Mouse (Mus musculus): ENCODE measurements around the gene St6gal1.

The St6gal1 gene

DNA sequence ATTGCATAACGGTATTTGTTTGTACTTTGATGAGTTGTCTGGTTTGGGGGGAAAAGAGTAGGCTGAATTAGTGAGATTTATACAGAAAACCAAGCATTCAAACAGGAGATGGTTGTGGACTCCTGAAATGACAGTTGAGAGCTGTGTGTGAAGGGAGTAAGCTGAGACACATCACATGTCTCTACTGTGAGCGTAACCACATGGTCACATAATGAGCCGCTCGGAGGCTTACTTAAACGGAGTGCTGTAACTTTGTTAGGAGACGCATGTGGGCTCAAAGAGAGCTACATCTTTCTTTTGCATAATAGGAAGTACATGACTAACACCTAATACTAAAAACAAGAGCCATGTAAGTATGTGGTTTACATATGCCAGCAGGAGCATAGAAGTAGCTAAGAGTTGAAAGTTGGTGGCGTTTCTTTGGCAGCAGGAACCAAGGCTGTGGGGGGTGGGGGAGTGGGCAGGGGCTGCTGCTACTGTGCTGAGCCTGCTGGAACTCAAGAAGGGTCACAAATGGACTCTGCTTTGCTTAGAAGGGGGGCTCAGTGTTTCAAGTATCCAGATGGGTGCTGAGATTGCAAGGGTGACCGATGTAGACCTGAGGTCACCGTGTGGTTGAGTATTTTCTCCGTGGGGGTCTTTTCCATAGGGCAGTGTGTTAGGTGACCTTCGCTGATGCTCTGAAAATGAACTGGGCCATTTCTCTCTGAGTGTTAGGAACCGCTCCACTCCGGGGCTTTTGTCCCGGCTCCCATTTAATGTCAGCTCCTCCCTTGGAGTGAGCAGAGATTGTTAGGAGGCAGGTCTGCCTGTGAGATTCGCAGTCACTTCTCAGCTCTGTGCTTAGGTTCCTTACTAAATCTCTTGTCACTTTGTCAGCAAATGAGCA is 26.3 kb downstream of the St6gal1 start:
- DNase-seq (ENCODE audit: low spot score in 2 of 2), result no peak

- no peak for DNase-seq (ENCODE audit: low spot score in 2 of 2)
These were observed 26.9 kb downstream of the St6gal1 start for GRCm38 (mm10) chr16:23251445-23251773.

DNA sequence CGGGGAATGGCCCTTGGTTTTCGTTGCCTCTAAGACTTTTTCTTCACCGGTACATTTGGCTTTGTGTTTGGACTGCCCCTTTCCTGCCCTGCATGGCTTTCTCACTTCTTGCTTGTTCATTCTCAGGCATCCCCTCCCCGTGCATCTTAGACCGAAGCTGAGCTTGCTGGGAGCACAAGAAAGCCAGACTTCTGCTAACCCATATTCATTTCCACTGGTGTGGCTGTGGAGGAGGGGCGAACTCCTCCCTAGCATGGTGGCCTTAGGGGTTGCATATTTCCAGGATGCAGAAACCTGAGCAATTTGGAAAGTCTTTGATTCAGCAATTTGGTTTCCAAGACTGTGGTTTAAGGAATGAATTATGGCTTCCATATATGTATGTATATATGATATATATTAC is 29.1 kb downstream of the St6gal1 start:
- no peak for DNase-seq (ENCODE audit: low spot score in 2 of 2)

- DNase-seq (ENCODE audit: low spot score in 2 of 2), result no peak
These were observed 29.5 kb downstream of the St6gal1 start for GRCm38 (mm10) chr16:23254062-23254461.

GRCm38 (mm10) chr16:23256638-23257037 is 32.1 kb downstream of the St6gal1 start:
- DNase-seq (ENCODE audit: low spot score in 2 of 2), result no peak

GRCm38 (mm10) chr16:23258429-23258822 is 33.9 kb downstream of the St6gal1 start:
- no peak for DNase-seq (ENCODE audit: low spot score in 2 of 2)

DNA sequence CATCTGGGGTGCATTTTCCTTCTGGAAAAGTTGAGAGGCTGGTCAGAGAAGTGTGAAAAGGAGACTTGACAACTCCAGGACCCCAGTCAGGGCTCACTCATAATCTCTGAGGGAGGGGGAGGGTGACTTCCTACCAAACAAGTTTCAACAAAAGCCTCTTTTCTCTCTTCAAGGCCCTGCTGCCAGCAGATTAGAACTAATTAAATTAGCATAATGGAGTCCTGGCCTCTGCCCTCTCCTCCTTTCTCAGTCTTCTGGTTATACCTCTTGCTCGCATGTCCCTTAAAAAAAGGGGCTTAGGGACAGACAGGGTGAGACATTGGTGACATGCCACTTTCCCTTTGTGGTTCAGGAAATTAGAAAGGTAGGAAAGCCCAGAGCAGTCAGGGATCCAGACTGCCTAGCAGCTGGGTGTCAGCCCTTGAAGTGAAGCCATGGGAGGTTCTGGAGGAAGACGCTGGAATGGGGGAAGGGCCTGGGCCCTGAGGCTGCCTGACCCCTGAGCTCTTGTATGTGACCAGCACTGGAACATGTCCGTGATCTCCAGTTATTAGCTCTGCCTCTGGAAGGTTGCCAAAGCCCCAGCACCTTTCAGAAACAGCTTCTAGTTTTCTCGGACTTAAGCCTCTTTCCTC is 34.4 kb downstream of the St6gal1 start:
- DNase-seq (ENCODE audit: low spot score in 2 of 2), result no peak

DNA sequence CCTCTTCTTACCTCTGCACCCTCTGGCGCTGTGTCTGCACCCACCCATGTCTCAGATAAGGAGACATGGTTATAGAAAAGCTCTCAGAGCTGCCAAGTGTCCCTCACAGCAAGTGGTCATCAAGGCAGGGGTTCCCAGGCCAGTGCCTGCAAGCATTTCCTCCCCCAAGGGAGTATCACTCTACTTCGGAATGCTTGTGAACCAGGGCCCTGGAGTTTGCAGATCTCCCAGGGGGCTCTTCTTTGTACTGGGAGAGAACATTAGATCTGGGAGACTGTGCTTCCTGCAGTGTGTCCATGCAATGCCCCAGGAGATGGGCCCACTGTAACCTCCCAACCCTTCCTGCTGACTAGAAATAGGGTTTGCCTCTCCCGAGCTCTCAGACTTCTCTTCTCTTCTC is 35.0 kb downstream of the St6gal1 start:
- no peak for DNase-seq (ENCODE audit: low spot score in 2 of 2)

DNA sequence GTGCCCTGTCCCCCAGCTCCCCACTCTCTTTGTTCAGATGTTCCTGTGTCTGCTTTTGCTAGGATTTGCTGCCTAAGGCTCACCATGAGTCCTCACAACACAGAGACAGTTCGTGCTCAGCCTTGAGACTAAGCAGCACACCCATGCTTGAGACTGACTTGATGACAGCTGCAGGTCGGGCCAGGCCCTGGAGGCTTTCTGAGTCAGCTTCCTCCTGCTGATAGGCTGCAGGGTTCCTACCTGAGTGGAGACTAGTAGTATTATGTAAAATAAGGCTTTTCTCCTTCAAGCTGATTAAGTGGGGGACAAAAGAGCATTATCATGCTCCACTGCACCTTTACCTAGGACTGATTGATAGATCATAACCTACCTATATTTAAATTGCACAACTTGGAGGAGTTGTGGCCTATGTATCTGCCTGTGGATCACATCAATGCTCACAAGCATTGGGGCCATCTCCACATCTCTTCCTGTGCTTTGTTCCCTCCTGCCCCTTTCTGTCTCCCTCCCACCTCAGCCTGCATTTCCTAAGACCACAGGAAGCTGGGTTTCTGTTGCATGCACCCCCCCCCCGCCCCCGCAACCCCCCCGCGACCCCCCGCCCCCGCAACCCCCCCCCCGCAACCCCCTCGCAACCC is 37.7 kb downstream of the St6gal1 start:
- no peak for DNase-seq (ENCODE audit: low spot score in 2 of 2)

- no peak for DNase-seq (ENCODE audit: low spot score in 2 of 2)
These were observed 38.3 kb downstream of the St6gal1 start for GRCm38 (mm10) chr16:23262846-23263245.

- no peak for DNase-seq (ENCODE audit: low spot score in 2 of 2)
These were observed 40.5 kb downstream of the St6gal1 start for GRCm38 (mm10) chr16:23264999-23265398.

DNA sequence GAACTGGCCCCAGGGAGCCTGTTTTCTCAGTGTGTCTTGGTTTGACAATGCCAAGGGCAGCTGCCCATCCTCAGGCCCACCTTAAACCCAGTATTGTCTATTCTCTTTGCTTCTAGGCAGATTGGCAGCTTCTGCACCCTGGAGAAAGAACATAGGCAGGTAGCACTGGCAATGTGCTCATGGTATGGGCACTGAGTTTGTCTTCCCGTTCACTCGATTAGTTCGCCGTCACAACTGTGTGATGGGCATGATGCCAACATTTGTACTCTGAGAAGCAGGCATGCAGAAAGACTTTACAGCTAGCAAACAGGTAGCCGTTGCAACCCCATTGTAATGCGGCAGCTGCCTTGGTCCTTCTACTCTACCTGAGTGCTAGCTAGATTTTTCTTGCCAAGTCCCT is 40.9 kb downstream of the St6gal1 start:
- no peak for DNase-seq (ENCODE audit: low spot score in 2 of 2)

DNA sequence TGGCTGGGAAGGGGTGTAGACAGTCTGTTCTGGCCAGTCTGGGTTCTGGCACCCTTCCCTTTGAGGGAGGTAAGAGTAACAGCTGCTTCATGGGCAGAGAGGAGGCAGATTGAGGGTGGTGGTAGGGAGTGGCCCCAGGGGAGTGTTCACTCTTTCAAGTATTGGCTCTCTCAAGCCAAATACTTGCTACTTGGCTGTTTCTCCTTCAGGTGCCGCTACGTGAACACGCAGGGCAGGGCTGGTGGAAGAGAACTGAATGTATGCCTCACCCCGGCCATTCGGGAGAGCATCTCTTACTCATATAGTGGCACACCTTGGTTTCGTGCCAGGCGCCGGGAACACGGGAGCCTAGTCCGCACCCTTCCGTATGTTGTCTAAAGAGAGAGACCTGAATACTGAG is 41.8 kb downstream of the St6gal1 start:
- no peak for DNase-seq (ENCODE audit: low spot score in 2 of 2)

DNA sequence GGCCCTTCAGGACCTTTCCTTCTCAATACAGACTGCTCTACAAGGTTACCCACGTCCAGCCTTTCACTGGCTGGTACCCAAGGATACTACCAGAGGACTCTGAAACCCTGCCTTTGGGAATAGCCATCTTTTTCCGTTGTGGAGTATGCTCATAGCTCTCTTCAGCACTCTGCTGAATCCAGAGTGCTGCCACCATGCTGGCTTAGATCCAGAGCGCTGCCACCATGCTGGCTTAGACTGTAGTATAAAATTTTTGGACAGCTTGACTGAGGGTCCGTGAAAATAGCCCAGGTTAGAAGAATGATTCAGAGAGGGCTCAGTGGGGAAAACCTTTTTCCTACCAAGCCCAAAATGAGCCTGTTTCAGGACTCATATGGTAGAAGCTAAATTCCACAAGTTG is 42.4 kb downstream of the St6gal1 start:
- no peak for DNase-seq (ENCODE audit: low spot score in 2 of 2)

DNA sequence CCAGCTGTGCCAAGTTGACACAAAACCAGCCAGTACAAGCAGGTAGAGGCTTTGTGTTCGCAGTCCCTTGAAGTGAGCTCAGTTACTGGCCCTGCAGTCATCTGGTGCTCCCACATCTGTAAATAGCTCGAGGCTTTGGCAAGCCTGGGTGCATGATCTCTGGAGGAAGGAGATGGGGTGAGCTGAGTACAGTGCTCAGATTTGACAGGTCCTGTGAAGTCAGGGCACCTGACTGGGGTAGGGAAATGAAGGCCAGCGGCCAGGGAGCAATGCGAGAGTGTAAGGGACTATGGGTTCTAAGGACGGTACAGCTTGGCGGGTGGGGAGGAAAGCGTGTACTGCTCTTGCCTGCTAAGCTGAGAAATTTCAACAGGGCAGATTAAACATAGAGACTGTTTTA is 43.7 kb downstream of the St6gal1 start:
- DNase-seq (ENCODE audit: low spot score in 2 of 2), result no peak

- no peak for DNase-seq (ENCODE audit: low spot score in 2 of 2)
These were observed 44.8 kb downstream of the St6gal1 start for GRCm38 (mm10) chr16:23269056-23269983.

- DNase-seq (ENCODE audit: low spot score in 2 of 2), result no peak
These were observed 45.7 kb downstream of the St6gal1 start for GRCm38 (mm10) chr16:23269984-23270912.

DNA sequence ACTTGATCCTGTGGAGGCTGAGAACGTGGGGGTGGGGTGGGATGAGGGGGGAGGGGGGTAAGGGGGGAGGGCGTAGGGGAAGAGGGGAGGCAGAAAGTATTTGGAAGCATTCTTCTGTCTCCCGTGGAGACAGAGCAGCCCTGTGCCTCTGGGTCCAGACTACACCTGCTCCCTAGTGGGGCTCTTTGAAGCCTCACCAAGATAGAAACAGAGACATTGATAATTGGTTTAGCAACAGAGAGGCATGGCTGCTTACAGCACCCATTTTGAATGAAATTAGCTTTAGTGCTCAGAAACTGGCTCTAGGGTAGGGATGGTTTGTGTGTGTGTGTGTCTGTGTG is 46.3 kb downstream of the St6gal1 start:
- DNase-seq (ENCODE audit: low spot score in 2 of 2), result no peak

DNA sequence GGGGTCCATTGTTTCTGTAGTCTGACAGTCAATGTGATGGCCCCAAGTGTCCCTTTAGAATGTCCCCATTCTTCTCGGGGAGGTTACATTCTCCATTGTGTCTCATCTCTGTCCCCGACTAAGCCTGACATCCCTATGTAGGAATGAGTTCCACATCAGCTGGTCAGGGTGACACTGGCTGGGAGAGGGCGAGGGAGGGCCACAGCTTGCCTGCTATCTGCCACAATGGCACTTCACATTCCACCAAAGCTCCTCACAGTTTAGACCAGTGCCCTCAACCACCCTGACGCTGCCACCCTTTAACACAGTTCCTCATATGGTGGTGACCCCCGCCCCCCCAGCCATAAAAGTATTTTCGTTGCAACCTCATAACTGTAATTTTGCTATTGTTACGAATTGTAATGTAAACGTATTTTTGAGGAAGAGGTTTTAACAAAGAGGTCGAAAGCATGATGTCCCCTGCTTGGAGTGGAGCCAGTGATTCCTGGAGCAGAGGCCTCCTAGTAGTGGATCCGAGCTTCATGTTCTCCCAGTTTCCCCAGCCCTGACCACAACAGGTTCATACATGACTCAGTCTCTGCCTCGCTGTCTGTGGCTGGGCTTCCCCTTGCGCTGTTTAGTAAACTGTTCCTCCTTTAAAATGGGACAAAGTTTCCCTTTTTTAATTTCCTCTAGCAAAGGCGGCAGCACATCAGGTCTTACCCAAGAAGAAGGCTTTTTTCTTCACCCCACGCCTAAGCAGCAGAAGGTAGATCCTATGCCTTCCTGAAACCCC is 47.4 kb downstream of the St6gal1 start:
- no peak for DNase-seq (ENCODE audit: low spot score in 2 of 2)
